Mouse (Mus musculus) 416B (cell line): ENCODE data around the gene Mapk7.

Experiments used
- DNase-seq: peaks from one replicate; pipeline ENCODE4 v3.0.0; 2011; ENCODE audit warnings: low read depth

Gene Mapk7

GRCm38 (mm10) chr11:61465422-61465821, 28.8 kb downstream of the Mapk7 start:
- no peak for DNase-seq

GRCm38 (mm10) chr11:61464071-61464470, 30.1 kb downstream of the Mapk7 start:
- DNase-seq = no peak

GRCm38 (mm10) chr11:61449499-61450292, 44.5 kb downstream of the Mapk7 start:
- no peak for DNase-seq

GRCm38 (mm10) chr11:61448599-61449225, 45.5 kb downstream of the Mapk7 start:
- no peak for DNase-seq

GRCm38 (mm10) chr11:61448041-61448440, 46.2 kb downstream of the Mapk7 start:
- DNase-seq = no peak

GRCm38 (mm10) chr11:61447296-61447695, 46.9 kb downstream of the Mapk7 start:
- no peak for DNase-seq

- DNase-seq = no peak
These were observed 50.4 kb downstream of the Mapk7 start for GRCm38 (mm10) chr11:61443807-61444206.

GRCm38 (mm10) chr11:61441670-61442069, 52.5 kb downstream of the Mapk7 start:
- no peak for DNase-seq

GRCm38 (mm10) chr11:61440416-61440815, 53.8 kb downstream of the Mapk7 start:
- DNase-seq = no peak

GRCm38 (mm10) chr11:61439170-61439569, 55.0 kb downstream of the Mapk7 start:
- DNase-seq = peak; percentile 33
